Mouse (Mus musculus) lung, postnatal 0 days (tissue): ENCODE measurements around the gene Upp2. TPM values are rescaled to one million over a fixed set of nuclear protein-coding genes. Genes with fewer than 3 reads are reported as not detected.

Source experiments
- ATAC-seq: fragments of 200-750 bp; cut with Nextera tagmentation; 2 replicates; pipeline ENCODE4 v1.8.0; 2017; ENCODE audit warnings: moderate library complexity
- DNase-seq: peaks from one replicate; pipeline ENCODE4 v3.0.0-alpha.2; 2016; ENCODE audit warnings: low spot score
- H3K27ac ChIP-seq: fragments of 300-500 bp; sonication (generic); 2 replicates; pipeline ENCODE4 v1.5.1; 2014; ENCODE audit warnings: antibody characterized with exemption, mild to moderate bottlenecking, low read length, mixed read lengths
- H3K27me3 ChIP-seq: fragments of 300-500 bp; sonication (generic); replicated peaks from 2 replicates; pipeline ENCODE4 v1.6.1; 2014; ENCODE audit warnings: low read length, mixed read lengths; ENCODE audit not compliant: insufficient read depth
- H3K36me3 ChIP-seq: fragments of 300-500 bp; sonication (generic); 2 replicates; pipeline ENCODE4 v1.6.1; 2014; ENCODE audit warnings: low read length, mixed read lengths; ENCODE audit not compliant: insufficient read depth
- H3K4me1 ChIP-seq: fragments of 300-500 bp; sonication (generic); 2 replicates; pipeline ENCODE4 v1.6.1; 2014; ENCODE audit warnings: antibody characterized with exemption, low read depth, low read length, mixed read lengths; ENCODE audit not compliant: insufficient read depth
- H3K4me2 ChIP-seq: fragments of 300-500 bp; sonication (generic); replicated peaks from 2 replicates; pipeline ENCODE4 v1.6.1; 2014; ENCODE audit warnings: low read depth, mild to moderate bottlenecking, low read length, moderate library complexity, mixed read lengths
- H3K4me3 ChIP-seq: fragments of 300-500 bp; sonication (generic); 2 replicates; pipeline ENCODE4 v1.5.1; 2014; ENCODE audit warnings: low read depth, low read length
- H3K9ac ChIP-seq: fragments of 300-500 bp; sonication (generic); replicated peaks from 2 replicates; pipeline ENCODE4 v1.6.1; 2014; ENCODE audit warnings: low read depth, mild to moderate bottlenecking
- H3K9me3 ChIP-seq: fragments of 300-500 bp; sonication (generic); 2 replicates; pipeline ENCODE4 v1.6.1; 2016; ENCODE audit warnings: low read length, mixed read lengths
- CTCF ChIP-seq: IDR thresholded peaks from 2 replicates; pipeline ENCODE4 v1.5.1; 2016; ENCODE audit warnings: antibody characterized with exemption, mild to moderate bottlenecking
- EP300 ChIP-seq: IDR thresholded peaks from 2 replicates; pipeline ENCODE4 v1.6.1; 2016; ENCODE audit warnings: antibody characterized with exemption, mild to moderate bottlenecking, control low read depth
- WGBS: fragments of 180-500 bp; shearing (Covaris S2); extraction: QIAGEN DNeasy Blood & Tissue Kit; methylation state at CpG from one replicate; pipeline ENCODE4 v1.1.7; 2014; 5-methylcytosine and 5-hydroxymethylcytosine counted together
- polyA plus RNA-seq: library from polyadenylated mRNA; unstranded; fragments of >200 nt; fragmentation: Nextera tagmentation; extraction: Ambion mirVana; gene quantifications from 2 replicates; pipeline ENCODE4 v1.2.1, GENCODE M21; 2015

Upp2 gene
- polyA plus RNA-seq, 1 experiment from 2014 or later: 6.4 TPM

- no peaks in the 10 kb centered on the region for H3K27me3 ChIP-seq
- H3K36me3 ChIP-seq: no peaks in the 10 kb centered on the region
- peak overlapping the region; percentile 6; the same call in 1 of the 2 replicates for H3K4me2 ChIP-seq
- peak; percentile 29; the same call in 1 of the 2 replicates for ATAC-seq
- peak overlapping the region; percentile 47 for H3K27ac ChIP-seq
- peak; percentile 51 for DNase-seq
- peaks cover 32% of the 10 kb centered on the region for H3K4me1 ChIP-seq
- H3K4me3 ChIP-seq: no peak overlapping the region
- no peaks in the 10 kb centered on the region for H3K9me3 ChIP-seq
- WGBS: 22% methylated on average over 7 of the region's 7 CpGs
- no peak for TF ChIP-seq CTCF
- TF ChIP-seq EP300: no peak
- no peak overlapping the region for H3K9ac ChIP-seq
Measured at GRCm38 (mm10) chr2:58533521-58534001, 33.5 kb upstream of the Upp2 start.

GRCm38 (mm10) chr2:58534379-58534778, 32.7 kb upstream of the Upp2 start:
- no peak for TF ChIP-seq EP300
- H3K36me3 ChIP-seq: no peaks in the 10 kb centered on the region
- whole genome bisulfite sequencing: 73% methylated on average over 4 of the region's 4 CpGs
- no peak for ATAC-seq
- no peak overlapping the region for H3K27ac ChIP-seq
- peaks cover 35% of the 10 kb centered on the region for H3K4me1 ChIP-seq
- no peaks in the 10 kb centered on the region for H3K9me3 ChIP-seq
- H3K4me2 ChIP-seq: no peak overlapping the region
- DNase-seq: no peak
- no peak overlapping the region for H3K9ac ChIP-seq
- no peak overlapping the region for H3K4me3 ChIP-seq
- no peaks in the 10 kb centered on the region for H3K27me3 ChIP-seq

- DNase-seq (no peak), ATAC-seq (no peak)
- H3K9me3 ChIP-seq: no peaks in the 10 kb centered on the region
- H3K4me2 ChIP-seq: no peak overlapping the region
- no peaks in the 10 kb centered on the region for H3K36me3 ChIP-seq
- no peaks in the 10 kb centered on the region for H3K27me3 ChIP-seq
- TF ChIP-seq EP300: no peak
- no peak for TF ChIP-seq CTCF
- H3K4me1 ChIP-seq: peaks cover 35% of the 10 kb centered on the region
- WGBS: 63% methylated on average over 8 of the region's 8 CpGs
- H3K4me3 ChIP-seq: no peak overlapping the region
- H3K9ac ChIP-seq: no peak overlapping the region
- H3K27ac ChIP-seq: no peak overlapping the region
Measured at GRCm38 (mm10) chr2:58535233-58535632, 31.9 kb upstream of the Upp2 start.

- no peak overlapping the region for H3K27ac ChIP-seq
- H3K36me3 ChIP-seq: no peaks in the 10 kb centered on the region
- H3K4me1 ChIP-seq: peaks cover 32% of the 10 kb centered on the region
- H3K9ac ChIP-seq: no peak overlapping the region
- H3K4me2 ChIP-seq: no peak overlapping the region
- DNase-seq (peak; percentile 82), ATAC-seq (peak; percentile 70)
- no peak overlapping the region for H3K4me3 ChIP-seq
- H3K9me3 ChIP-seq: no peaks in the 10 kb centered on the region
- TF ChIP-seq EP300 (0 out of 2 replicates have a peak, but pooled peaks have one; percentile 37), CTCF (no peak)
- WGBS: 68% methylated on average over 3 of the region's 3 CpGs
- no peaks in the 10 kb centered on the region for H3K27me3 ChIP-seq
Measured at GRCm38 (mm10) chr2:58536796-58537195, 30.3 kb upstream of the Upp2 start.

GRCm38 (mm10) chr2:58538196-58538595, 28.9 kb upstream of the Upp2 start:
- no peak for ATAC-seq
- no peak overlapping the region for H3K4me3 ChIP-seq
- peaks cover 20% of the 10 kb centered on the region for H3K4me1 ChIP-seq
- no peaks in the 10 kb centered on the region for H3K27me3 ChIP-seq
- no peak overlapping the region for H3K9ac ChIP-seq
- H3K27ac ChIP-seq: no peak overlapping the region
- H3K4me2 ChIP-seq: no peak overlapping the region
- DNase-seq: no peak
- TF ChIP-seq EP300: no peak
- TF ChIP-seq CTCF: no peak
- 90% methylated on average over 6 of the region's 6 CpGs for WGBS
- H3K36me3 ChIP-seq: no peaks in the 10 kb centered on the region
- no peaks in the 10 kb centered on the region for H3K9me3 ChIP-seq

GRCm38 (mm10) chr2:58543252-58543651, 23.8 kb upstream of the Upp2 start:
- no peak overlapping the region for H3K9ac ChIP-seq
- ATAC-seq (no peak), DNase-seq (no peak)
- 91% methylated on average over 5 of the region's 5 CpGs for WGBS
- H3K4me3 ChIP-seq: no peak overlapping the region
- no peak overlapping the region for H3K27ac ChIP-seq
- H3K4me2 ChIP-seq: no peak overlapping the region
- H3K4me1 ChIP-seq: peaks cover 3% of the 10 kb centered on the region; the same call in 1 of the 2 replicates
- no peaks in the 10 kb centered on the region for H3K9me3 ChIP-seq
- no peaks in the 10 kb centered on the region for H3K36me3 ChIP-seq
- H3K27me3 ChIP-seq: no peaks in the 10 kb centered on the region
- TF ChIP-seq CTCF (no peak), EP300 (no peak)

- no peak for ATAC-seq
- no peak for DNase-seq
- no peaks in the 10 kb centered on the region for H3K9me3 ChIP-seq
- H3K4me2 ChIP-seq: no peak overlapping the region
- no peaks in the 10 kb centered on the region for H3K4me1 ChIP-seq
- TF ChIP-seq EP300: no peak
- no peak for TF ChIP-seq CTCF
- H3K4me3 ChIP-seq: no peak overlapping the region
- WGBS: 78% methylated on average over 6 of the region's 6 CpGs
- no peaks in the 10 kb centered on the region for H3K27me3 ChIP-seq
- no peaks in the 10 kb centered on the region for H3K36me3 ChIP-seq
- H3K9ac ChIP-seq: no peak overlapping the region
- H3K27ac ChIP-seq: no peak overlapping the region
Measured at GRCm38 (mm10) chr2:58544368-58544767, 22.7 kb upstream of the Upp2 start.
